Mouse (Mus musculus) CH12.LX (cell line): ENCODE measurements around the gene Nipbl. TPM values are rescaled to one million over a fixed set of nuclear protein-coding genes. Genes with fewer than 3 reads are reported as not detected.
"Not testable (repeated sequence)": the region's sequence is repeated elsewhere in the genome, so short reads cannot be mapped to it uniquely, and the experiment has no call there.

ENCODE experiments used
- DNase-seq: peaks from one replicate; pipeline ENCODE4 v3.0.0-alpha.2; 2013; ENCODE audit errors: extremely low read depth
- H3K27ac ChIP-seq: 2 replicates; pipeline ENCODE4 v1.5.1; 2012; ENCODE audit warnings: low read depth, mild to moderate bottlenecking, control low read depth, moderate library complexity; ENCODE audit not compliant: insufficient read depth
- H3K27me3 ChIP-seq: replicated peaks from 2 replicates; pipeline ENCODE3; 2012; ENCODE audit warnings: inconsistent platforms
- H3K36me3 ChIP-seq, 2 experiments: replicated peaks in 1 of 2; 2 replicates each; pipeline versions ENCODE3 to v1.6.1; 2012; ENCODE audit warnings: inconsistent platforms in 1 of 2, low read length in 1 of 2, mild to moderate bottlenecking in 1 of 2, mixed read lengths in 1 of 2, moderate library complexity in 1 of 2; ENCODE audit not compliant: control insufficient read depth in 1 of 2, insufficient read depth in 1 of 2
- H3K4me1 ChIP-seq, 2 experiments: 2 replicates each; pipeline ENCODE4 v1.6.1; 2012; ENCODE audit warnings: inconsistent platforms in 1 of 2, moderate library complexity in 1 of 2; ENCODE audit not compliant: insufficient read depth in 2 of 2, control insufficient read depth in 1 of 2
- H3K4me2 ChIP-seq: 2 replicates; pipeline ENCODE4 v1.6.1; 2012; ENCODE audit warnings: low read depth, mild to moderate bottlenecking, control low read depth; ENCODE audit not compliant: poor library complexity, insufficient read depth, severe bottlenecking
- H3K4me3 ChIP-seq, 3 experiments: fragments of 150-350 bp in 1 of 3; sonication (generic) in 1 of 3; replicated peaks in 1 of 3; 2 replicates each; pipeline versions ENCODE3 to v1.5.1; 2011 to 2012; ENCODE audit warnings: low read depth in 2 of 3, low read length in 2 of 3, mild to moderate bottlenecking in 2 of 3, moderate library complexity in 2 of 3, control low read depth in 1 of 3, improper control_type of control experiment in 1 of 3, inconsistent platforms in 1 of 3, mixed read lengths in 1 of 3; ENCODE audit not compliant: poor library complexity in 1 of 3
- H3K79me2 ChIP-seq: replicated peaks from 2 replicates; pipeline ENCODE4 v1.6.1; 2012; ENCODE audit warnings: mild to moderate bottlenecking, moderate library complexity; ENCODE audit not compliant: control insufficient read depth, poor library complexity, insufficient read depth, severe bottlenecking; ENCODE audit errors: extremely low read depth
- H3K9ac ChIP-seq: 2 replicates; pipeline ENCODE4 v1.6.1; 2012; ENCODE audit warnings: low read depth, mild to moderate bottlenecking, control low read depth, moderate library complexity; ENCODE audit not compliant: insufficient read depth
- H3K9me3 ChIP-seq: replicated peaks from 2 replicates; pipeline ENCODE3; 2012; ENCODE audit warnings: low read length, inconsistent platforms, mixed read lengths
- BHLHE40 ChIP-seq: IDR thresholded peaks from 2 replicates; pipeline ENCODE4 v1.6.1; 2011; ENCODE audit warnings: mild to moderate bottlenecking, low read depth, low read length, improper control_type of control experiment
- CHD1 ChIP-seq: IDR thresholded peaks from 2 replicates; pipeline ENCODE4 v1.6.1; 2012; ENCODE audit warnings: low read depth, low read length, improper control_type of control experiment, inconsistent platforms
- CTCF ChIP-seq, 2 experiments: IDR thresholded peaks in 1 of 2; conservative IDR thresholded peaks in 1 of 2; 2 replicates each; pipeline ENCODE4 v1.5.1; 2011 to 2012; ENCODE audit warnings: low read depth in 2 of 2, low read length in 2 of 2, improper control_type of control experiment in 1 of 2, inconsistent platforms in 1 of 2, mild to moderate bottlenecking in 1 of 2, moderate library complexity in 1 of 2
- ETS1 ChIP-seq: conservative IDR thresholded peaks from 2 replicates; pipeline ENCODE4 v1.6.1; 2012; ENCODE audit warnings: low read depth, mild to moderate bottlenecking, inconsistent platforms, low read length, improper control_type of control experiment, moderate library complexity
- IRF4 ChIP-seq: IDR thresholded peaks from 2 replicates; pipeline ENCODE4 v1.6.1; 2014; ENCODE audit warnings: low read depth, mild to moderate bottlenecking, inconsistent platforms, low read length, improper control_type of control experiment
- MAFK ChIP-seq: IDR thresholded peaks from 2 replicates; pipeline ENCODE4 v1.6.1; 2011; ENCODE audit warnings: low read length, improper control_type of control experiment; ENCODE audit not compliant: insufficient replicate concordance
- MAX ChIP-seq: IDR thresholded peaks from 2 replicates; pipeline ENCODE4 v1.6.1; 2011; ENCODE audit warnings: low read length, improper control_type of control experiment
- MAZ ChIP-seq: IDR thresholded peaks from 2 replicates; pipeline ENCODE4 v1.6.1; 2012; ENCODE audit warnings: low read depth, mild to moderate bottlenecking, inconsistent platforms, low read length, improper control_type of control experiment, moderate library complexity
- MEF2A ChIP-seq: IDR thresholded peaks from 2 replicates; pipeline ENCODE4 v1.6.1; 2014; ENCODE audit warnings: low read depth, mild to moderate bottlenecking, inconsistent platforms, low read length, improper control_type of control experiment, borderline replicate concordance
- MXI1 ChIP-seq: IDR thresholded peaks from 2 replicates; pipeline ENCODE4 v1.6.1; 2011; ENCODE audit warnings: mild to moderate bottlenecking, low read depth, low read length, improper control_type of control experiment
- MYC ChIP-seq: IDR thresholded peaks from 2 replicates; pipeline ENCODE4 v1.6.1; 2011; ENCODE audit warnings: low read depth, mild to moderate bottlenecking, improper control_type of control experiment, low read length
- NELFE ChIP-seq: IDR thresholded peaks from 2 replicates; pipeline ENCODE4 v1.6.1; 2011; ENCODE audit warnings: low read depth, low read length, improper control_type of control experiment
- POLR2A ChIP-seq: IDR thresholded peaks from 2 replicates; pipeline ENCODE4 v1.6.1; 2011; ENCODE audit warnings: low read depth, mild to moderate bottlenecking, improper control_type of control experiment, low read length
- RAD21 ChIP-seq: IDR thresholded peaks from 2 replicates; pipeline ENCODE4 v1.6.1; 2011; ENCODE audit warnings: low read depth, mild to moderate bottlenecking, low read length, improper control_type of control experiment, moderate library complexity
- SIN3A ChIP-seq: IDR thresholded peaks from 2 replicates; pipeline ENCODE4 v1.6.1; 2012; ENCODE audit warnings: low read length, improper control_type of control experiment, inconsistent platforms
- SMC3 ChIP-seq: IDR thresholded peaks from 2 replicates; pipeline ENCODE4 v1.6.1; 2011; ENCODE audit warnings: low read depth, low read length, improper control_type of control experiment
- TCF12 ChIP-seq: IDR thresholded peaks from 2 replicates; pipeline ENCODE4 v1.6.1; 2014; ENCODE audit warnings: low read depth, mild to moderate bottlenecking, inconsistent platforms, low read length, improper control_type of control experiment
- ZKSCAN1 ChIP-seq: IDR thresholded peaks from 2 replicates; pipeline ENCODE4 v1.6.1; 2012; ENCODE audit warnings: low read depth, inconsistent platforms, low read length, improper control_type of control experiment, borderline replicate concordance
- ZNF384 ChIP-seq: IDR thresholded peaks from 2 replicates; pipeline ENCODE4 v1.6.1; 2012; ENCODE audit warnings: low read depth, low read length, improper control_type of control experiment, inconsistent platforms
- dilution Hi-C: fragments of 300-500 bp; cut with MboI; formaldehyde crosslinking; loops from 2 replicates; pipeline ENCODE4 v1.14.3; 2020; ENCODE audit warnings: low sequenced_read_pairs; ENCODE audit not compliant: extremely low pct_unique_long_range_greater_than_20kb, extremely low pct_ligation_motif_present
- in situ Hi-C: fragments of 300-500 bp; cut with MboI; formaldehyde crosslinking; loops from 3 replicates; pipeline ENCODE4 v1.14.3; 2019; ENCODE audit warnings: low sequenced_read_pairs, low pct_ligation_motif_present, low pct_unique_long_range_greater_than_20kb, mixed read lengths
- polyA plus RNA-seq: library from polyadenylated mRNA; unstranded; fragments of >175 nt; gene quantifications from 2 replicates; pipeline ENCODE4 v1.2.1, GENCODE M21; 2012; ENCODE audit warnings: low read depth; ENCODE audit not compliant: insufficient read length
- total RNA-seq, 2 experiments: library from RNA; depleted of rRNA; stranded (reverse); fragments of 300-350 nt in 1 of 2; fragments of >200 nt in 1 of 2; gene quantifications; 2 replicates each; pipeline ENCODE4 v1.2.3; 2012 to 2014

Gene Nipbl
- total and polyA plus RNA-seq, 3 experiments = 16.3 to 30.8 (median 19.8) TPM

DNA sequence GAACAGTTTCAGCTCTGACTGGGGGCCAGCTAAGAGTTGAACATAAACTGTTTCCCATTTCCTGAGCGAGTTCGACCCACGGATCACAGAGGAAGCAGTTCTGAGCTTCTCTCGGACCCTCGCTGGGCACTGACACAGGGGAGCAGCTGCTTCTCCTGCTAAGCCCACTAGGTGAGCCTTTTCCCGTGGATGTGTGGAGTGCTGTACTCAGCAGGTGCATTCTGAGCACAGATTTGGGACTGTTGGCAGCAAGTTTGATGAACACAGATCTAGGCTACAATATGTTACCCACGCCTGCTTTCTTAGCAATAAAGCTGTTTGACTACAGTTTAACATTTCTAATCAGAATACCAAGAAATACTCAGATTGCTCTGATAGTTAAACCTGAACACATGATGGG is 162.6 kb downstream of the Nipbl start:
- in situ Hi-C loops (no loop called here), dilution Hi-C loops (no loop called here)
- DNase-seq = no peak
- Histone ChIP-seq H3K4me3 (no peak overlapping the region), H3K79me2 (no peaks in the 10 kb centered on the region), H3K27ac (no peak overlapping the region), H3K27me3 (no peaks in the 10 kb centered on the region), H3K36me3 (no peaks in the 10 kb centered on the region), H3K9ac (no peak overlapping the region), H3K4me1 (no peaks in the 10 kb centered on the region), H3K9me3 (no peaks in the 10 kb centered on the region), H3K4me2 (no peak overlapping the region)
- no peak for TF ChIP-seq MXI1

GRCm38 (mm10) chr15:8279929-8280610 is 164.2 kb downstream of the Nipbl start:
- Histone ChIP-seq H3K27ac (no peak overlapping the region), H3K4me1 (no peaks in the 10 kb centered on the region), H3K36me3 (no peaks in the 10 kb centered on the region), H3K79me2 (no peaks in the 10 kb centered on the region), H3K27me3 (no peaks in the 10 kb centered on the region), H3K9me3 (no peaks in the 10 kb centered on the region), H3K4me3 (peak overlapping the region in 2 of 3 experiments; percentile 12 to 55), H3K9ac (peak overlapping the region; percentile 7), H3K4me2 (peak overlapping the region; percentile 47; the same call in 1 of the 2 replicates)
- TF ChIP-seq TCF12 (0 out of 2 replicates have a peak, but pooled peaks have one; percentile 27), ZKSCAN1 (no peak), RAD21 (no peak)
- dilution Hi-C loops = no loop called here
- in situ Hi-C loops = no loop called here
- DNase-seq = no peak

- no peak for DNase-seq
- no peak overlapping the region for H3K27ac ChIP-seq
- no peaks in the 10 kb centered on the region for H3K27me3 ChIP-seq
- H3K4me3 ChIP-seq = peak overlapping the region in 2 of 3 experiments; percentile 28 to 47
- no peaks in the 10 kb centered on the region for H3K36me3 ChIP-seq
- no peaks in the 10 kb centered on the region for H3K4me1 ChIP-seq
- peak overlapping the region; percentile 24 for H3K4me2 ChIP-seq
- H3K9ac ChIP-seq = peak overlapping the region; percentile 7; the same call in 1 of the 2 replicates
- TF ChIP-seq ZKSCAN1 = no peak
- TF ChIP-seq MEF2A = 0 out of 2 replicates have a peak, but pooled peaks have one; percentile 14
- TF ChIP-seq CTCF (conservative IDR thresholded peaks at IDR 0.05 in 1 of 2, IDR thresholded peaks at IDR 0.05 in 1 of 2; ENCODE audit: low read depth in 2 of 2, low read length in 2 of 2) = no peak
- peak; percentile 69 for TF ChIP-seq SIN3A
- TF ChIP-seq BHLHE40 = 0 out of 2 replicates have a peak, but pooled peaks have one; percentile 29
- TF ChIP-seq SMC3 = no peak
- no peak for TF ChIP-seq ETS1
- peak; percentile 74; the same call in 1 of the 2 replicates for TF ChIP-seq MYC
- no peak for TF ChIP-seq CHD1
- TF ChIP-seq POLR2A = peak; percentile 47; the same call in 1 of the 2 replicates
- no peak for TF ChIP-seq MAFK
- TF ChIP-seq TCF12 = peak; percentile 51; the same call in 1 of the 2 replicates
- TF ChIP-seq IRF4 = peak; percentile 51; the same call in 1 of the 2 replicates
- peak; percentile 70 for TF ChIP-seq MAX
- TF ChIP-seq RAD21 = no peak
- TF ChIP-seq NELFE = 0 out of 2 replicates have a peak, but pooled peaks have one; percentile 37
- TF ChIP-seq MXI1 = peak; percentile 92
- TF ChIP-seq ZNF384 = no peak
- no peak for TF ChIP-seq MAZ
- in situ Hi-C loops (no loop called here), dilution Hi-C loops (no loop called here)
- H3K9me3 ChIP-seq = no peaks in the 10 kb centered on the region
- H3K79me2 ChIP-seq = no peaks in the 10 kb centered on the region
Observed at GRCm38 (mm10) chr15:8279320-8279779, 164.9 kb downstream of the Nipbl start.

DNA sequence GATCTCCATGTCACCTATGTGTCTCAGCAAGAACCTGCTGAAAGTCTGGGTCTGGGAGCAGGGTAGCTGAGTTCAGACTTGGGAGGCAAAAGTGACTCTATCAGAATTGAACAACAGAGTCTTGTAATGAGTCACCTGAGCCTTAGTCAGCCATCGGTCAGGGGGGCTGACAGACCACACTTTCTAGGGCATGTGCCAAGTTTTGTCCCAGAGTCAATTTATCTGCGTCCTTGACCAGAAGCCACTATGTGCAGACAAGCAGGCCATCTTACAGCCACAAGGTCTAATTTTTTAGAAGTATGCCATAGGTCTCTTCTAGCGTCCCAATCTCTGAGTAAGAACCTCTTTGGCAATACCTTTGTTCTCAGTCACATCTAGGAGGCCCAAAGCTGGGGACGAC is 166.3 kb downstream of the Nipbl start:
- H3K27me3 ChIP-seq, H3K79me2 ChIP-seq, H3K9me3 ChIP-seq, H3K4me3 ChIP-seq, H3K9ac ChIP-seq, DNase-seq, H3K4me1 ChIP-seq, H3K36me3 ChIP-seq, H3K4me2 ChIP-seq, H3K27ac ChIP-seq, dilution Hi-C loops, in situ Hi-C loops: not testable (repeated sequence)
